Mouse (Mus musculus): ENCODE results near the gene Gm9817.

Gene Gm9817

GRCm38 (mm10) chr13:45092816-45093215 lies 14.3 kb downstream of the Gm9817 start:
- DNase-seq (ENCODE audit: low spot score) = no peak

GRCm38 (mm10) chr13:45095028-45095427 lies 16.5 kb downstream of the Gm9817 start:
- DNase-seq (ENCODE audit: low spot score) = no peak

GRCm38 (mm10) chr13:45099582-45100229 lies 21.2 kb downstream of the Gm9817 start:
- DNase-seq (ENCODE audit: low spot score) = no peak

DNA sequence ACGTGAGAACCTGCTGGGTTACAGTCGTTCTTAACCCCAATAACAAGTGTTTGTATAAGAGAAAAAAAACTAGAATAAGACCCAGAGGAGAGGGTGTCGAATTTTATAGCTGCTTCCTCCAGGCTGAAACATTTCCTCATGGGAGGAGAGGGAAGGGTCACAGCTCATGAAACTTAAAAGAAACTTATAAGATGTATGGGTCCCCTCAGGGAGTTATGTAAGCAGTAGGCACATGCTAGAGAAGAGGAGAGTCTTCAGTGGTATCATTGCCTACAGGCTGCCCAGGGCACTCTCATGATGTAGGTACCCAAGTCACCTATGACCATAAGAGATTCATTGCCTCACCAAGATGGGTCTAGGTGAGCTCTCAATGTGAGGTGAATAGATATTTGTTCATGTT lies 28.0 kb downstream of the Gm9817 start:
- no peak for DNase-seq (ENCODE audit: low spot score)

DNA sequence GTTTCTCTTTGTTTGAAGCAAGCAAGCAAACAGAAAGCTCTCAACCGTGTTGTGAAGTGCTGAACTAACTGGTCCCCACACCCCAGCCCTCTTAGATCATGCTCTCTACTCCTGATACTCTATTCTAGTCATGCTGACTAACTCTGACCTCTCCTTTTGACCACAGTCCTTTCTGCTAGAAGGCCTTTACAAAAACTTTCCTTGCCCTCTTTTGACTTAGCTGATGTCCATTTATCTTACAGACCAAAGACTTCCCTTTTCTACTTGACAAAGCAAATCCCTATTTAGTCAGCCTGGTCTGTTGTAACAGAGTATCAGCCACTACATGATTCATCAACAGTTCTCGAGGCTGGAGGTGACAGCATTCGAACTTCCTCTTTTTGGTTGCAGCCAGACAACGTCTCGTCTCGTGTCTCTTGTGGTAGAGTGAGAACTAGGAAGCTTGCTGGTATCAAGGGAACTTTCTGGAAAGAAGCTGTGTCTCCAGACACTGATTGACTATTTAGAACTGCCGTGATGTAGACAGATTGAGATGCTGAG lies 30.4 kb downstream of the Gm9817 start:
- no peak for DNase-seq (ENCODE audit: low spot score)

DNA sequence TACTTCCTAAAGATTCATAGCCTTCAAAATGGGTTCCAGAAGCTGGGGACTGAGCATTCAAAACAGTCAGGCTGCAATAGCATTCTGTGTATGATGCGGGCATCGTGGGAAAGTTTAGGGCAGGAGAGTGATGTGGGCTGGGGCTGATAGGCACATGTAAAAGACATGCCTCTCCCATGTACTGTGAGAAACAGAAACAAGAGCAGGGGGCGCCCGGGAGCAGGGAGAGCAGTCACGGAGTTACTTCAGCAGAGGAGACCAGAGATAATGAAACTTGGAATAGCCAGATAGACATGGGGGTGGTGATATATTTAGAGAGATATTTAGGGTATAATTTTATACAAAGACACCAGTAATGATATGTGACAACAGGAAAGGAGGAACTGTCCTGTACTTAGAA lies 39.9 kb downstream of the Gm9817 start:
- DNase-seq (ENCODE audit: low spot score) = no peak

- DNase-seq (ENCODE audit: low spot score) = no peak
Measured at GRCm38 (mm10) chr13:45118822-45119221, 40.3 kb downstream of the Gm9817 start.

Measured in urinary bladder, postnatal 10 days (tissue).